Mouse (Mus musculus) kidney, postnatal 25 days (tissue): ENCODE data around the gene Actl6b.

ENCODE experiments used
- DNase-seq, 2 experiments: peaks; one replicate each; pipeline ENCODE4 v3.0.0; 2021; ENCODE audit warnings: mixed read lengths in 2 of 2

Gene Actl6b

DNA sequence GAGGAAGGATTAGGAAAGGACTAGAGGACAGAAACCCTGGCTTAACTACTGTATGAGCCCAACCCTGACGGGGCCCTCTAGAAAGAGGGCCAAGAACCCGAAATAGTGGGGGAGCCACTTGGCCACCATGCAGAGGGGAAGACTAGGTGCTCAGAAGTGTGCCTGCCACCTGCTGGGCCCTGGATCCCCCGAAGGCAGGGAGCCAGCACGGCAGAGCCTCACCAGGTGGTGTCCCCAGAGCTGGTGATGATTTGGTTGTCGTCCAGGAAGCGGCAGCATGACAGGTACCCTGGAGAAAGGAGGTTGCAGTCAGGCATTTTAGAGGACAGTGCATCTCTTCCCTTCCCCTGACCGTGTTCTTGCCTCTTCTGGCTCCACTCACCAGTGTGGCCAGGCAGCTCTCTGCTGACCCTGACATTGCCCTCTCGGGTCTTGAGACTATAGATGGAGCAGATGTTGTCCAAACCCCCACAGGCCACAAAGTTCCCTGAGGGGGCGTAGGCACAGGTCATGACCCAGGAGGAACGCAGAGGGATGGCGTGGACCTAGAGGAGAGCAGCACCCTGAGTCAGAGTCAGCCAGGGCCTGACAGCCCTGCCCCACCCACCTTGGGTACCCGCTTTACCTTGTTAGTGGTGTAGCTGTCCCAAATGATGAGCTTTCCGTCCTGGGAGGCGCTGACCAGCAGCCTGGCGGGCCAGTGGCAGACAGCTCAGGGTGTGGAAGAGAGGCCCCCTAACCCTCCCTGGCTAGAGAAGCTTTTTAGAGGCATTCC is 23.9 kb upstream of the Actl6b start:
- DNase-seq, result no peak

DNA sequence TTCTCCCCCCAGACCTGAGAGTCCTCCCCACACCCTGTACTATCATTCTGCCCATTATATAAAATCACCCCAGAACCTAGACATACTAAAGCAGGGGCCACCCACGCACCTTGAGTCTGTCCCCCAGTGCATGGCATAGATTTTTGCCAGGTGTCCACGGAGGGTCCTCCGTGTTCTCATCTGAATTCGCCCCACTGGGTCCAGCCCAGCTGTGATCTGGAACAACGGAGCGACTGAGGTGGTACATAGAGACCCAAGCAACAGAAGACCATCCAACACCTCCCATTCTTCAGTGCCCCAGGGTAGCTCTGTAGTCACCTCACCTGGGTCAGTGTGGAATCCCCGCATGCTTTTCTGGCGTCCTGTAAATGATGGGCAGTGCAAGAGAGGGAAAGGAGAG is 23.2 kb upstream of the Actl6b start:
- no peak for DNase-seq

GRCm38 (mm10) chr5:137530588-137531413 is 22.5 kb upstream of the Actl6b start:
- DNase-seq, result peak; percentile 73 to 86

DNA sequence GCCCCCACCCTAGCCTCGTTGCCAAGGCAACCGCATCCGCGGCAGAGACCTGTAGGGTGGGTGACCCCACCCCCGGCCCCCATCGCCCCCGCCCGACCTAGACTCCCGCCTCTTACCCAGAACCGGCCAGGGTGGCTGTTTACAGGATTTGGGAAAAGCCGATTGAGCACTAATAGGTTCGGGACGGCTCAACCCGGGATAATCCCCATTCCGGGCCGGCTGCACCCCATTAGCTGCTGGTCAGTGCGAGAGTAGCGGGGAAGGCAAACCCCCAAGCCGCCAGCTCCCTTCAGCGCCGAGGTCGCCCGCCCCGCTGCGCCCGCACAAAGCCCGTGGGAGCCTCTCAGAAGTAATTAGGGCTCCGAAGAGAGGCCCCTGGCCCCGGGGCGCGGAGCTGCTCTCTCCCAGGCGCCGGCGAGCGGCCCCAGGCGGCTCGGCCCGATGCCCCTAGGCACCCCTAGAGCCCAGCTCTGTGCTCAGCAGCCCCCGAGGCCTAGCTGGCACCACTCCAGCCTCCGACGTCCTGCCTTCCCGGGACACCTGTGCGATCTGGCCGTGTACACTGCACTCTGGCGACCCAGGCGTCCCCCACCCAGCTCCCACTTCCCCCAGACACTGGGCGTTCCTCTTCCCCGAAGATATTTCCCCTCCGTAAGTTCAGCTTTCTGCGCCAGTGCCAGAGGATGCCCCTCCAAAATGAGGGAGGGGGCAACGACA is 21.7 kb upstream of the Actl6b start:
- peak; percentile 61 to 80 for DNase-seq

- peak in 1 of 2 experiments; percentile 52 for DNase-seq
These were observed 21.0 kb upstream of the Actl6b start for GRCm38 (mm10) chr5:137532131-137532807.

DNA sequence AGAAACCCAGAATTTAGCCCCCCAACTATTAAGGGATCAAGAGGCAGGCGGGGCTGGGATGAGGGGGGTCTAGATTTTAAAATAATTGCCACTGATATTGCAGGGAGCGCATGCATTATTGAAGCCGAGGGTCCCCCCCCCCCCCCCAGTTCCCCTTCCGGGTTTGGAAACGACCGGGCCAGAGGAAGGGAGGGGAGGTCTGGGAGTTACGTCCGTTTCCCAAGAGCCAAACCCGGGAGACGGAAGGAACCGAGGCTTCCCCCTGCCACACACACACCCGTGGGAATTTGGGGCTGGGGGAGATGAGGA is 20.6 kb upstream of the Actl6b start:
- DNase-seq, result no peak

DNA sequence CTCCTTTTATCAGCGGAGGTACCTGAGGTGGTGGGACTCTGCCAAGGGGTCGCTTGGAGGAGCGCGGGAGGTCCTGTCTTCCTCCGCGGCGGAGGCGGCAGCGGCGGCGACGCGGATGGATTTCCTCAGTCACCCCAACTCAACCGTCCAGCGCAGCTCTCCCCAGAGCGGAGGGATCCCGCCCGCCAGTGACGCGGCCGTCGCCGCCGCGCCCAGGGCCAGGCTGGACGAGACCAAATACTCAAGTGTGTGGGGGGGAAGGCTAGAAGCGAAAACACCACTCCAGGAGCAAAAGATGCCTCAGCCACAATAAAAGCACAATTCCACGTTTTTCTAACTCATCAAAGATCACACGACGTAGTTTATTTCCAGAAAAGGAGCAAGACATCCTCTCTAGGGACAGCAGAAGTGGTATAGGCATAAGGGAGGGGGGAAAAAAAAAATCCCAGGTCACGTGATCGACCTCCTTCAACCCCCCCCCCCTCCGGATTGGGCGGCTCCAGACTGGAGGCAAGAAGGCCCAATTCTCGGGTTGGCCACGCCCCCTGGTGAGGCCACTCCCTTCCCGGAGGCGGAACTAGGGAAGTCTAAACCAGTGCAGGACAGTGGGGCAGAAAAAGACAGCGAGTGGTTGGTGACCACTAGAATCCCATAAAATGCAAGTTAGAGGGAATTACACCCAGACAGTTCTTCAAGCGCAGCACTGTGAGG is 20.0 kb upstream of the Actl6b start, which contains the start of the genes Epo and Gnb2:
Gene Epo (minus strand): TSS at position 126 of the 711 bp plus-strand sequence.
Gene Gnb2 (minus strand): TSS at position 394 of the 711 bp plus-strand sequence.
- peak; percentile 99 to 100 for DNase-seq

- DNase-seq, result no peak
These were observed 18.6 kb upstream of the Actl6b start for GRCm38 (mm10) chr5:137534762-137535161.

- no peak for DNase-seq
These were observed 18.0 kb upstream of the Actl6b start for GRCm38 (mm10) chr5:137535318-137535717.

- no peak for DNase-seq
These were observed 15.9 kb upstream of the Actl6b start for GRCm38 (mm10) chr5:137537461-137537860.

GRCm38 (mm10) chr5:137539291-137539801 is 14.0 kb upstream of the Actl6b start:
- DNase-seq, result no peak

- no peak for DNase-seq
These were observed 12.3 kb upstream of the Actl6b start for GRCm38 (mm10) chr5:137540991-137541390.

- no peak for DNase-seq
These were observed 11.4 kb upstream of the Actl6b start for GRCm38 (mm10) chr5:137541768-137542540.

DNA sequence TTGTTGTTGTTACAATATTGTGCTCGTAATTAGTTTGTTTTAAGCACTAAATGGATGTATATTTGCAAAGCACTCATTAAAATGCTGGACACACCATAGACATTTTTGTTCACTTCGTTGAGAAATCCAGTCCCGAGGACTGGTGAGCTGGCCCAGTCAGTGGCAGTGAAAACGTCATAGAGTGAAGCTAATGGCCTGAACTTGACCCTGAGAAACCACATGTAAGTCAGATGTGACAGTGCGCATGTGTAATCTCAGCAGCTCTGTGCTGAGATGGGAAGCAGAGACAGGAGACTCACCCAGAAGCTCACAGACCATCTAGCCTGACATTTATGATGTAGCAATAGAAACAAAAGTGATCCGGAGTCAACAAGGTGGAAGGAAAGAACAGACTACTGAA is 8.4 kb upstream of the Actl6b start:
- no peak for DNase-seq

- peak in 1 of 2 experiments; percentile 64 for DNase-seq
These were observed 7.7 kb upstream of the Actl6b start for GRCm38 (mm10) chr5:137545596-137545995.

- no peak for DNase-seq
These were observed 3.5 kb upstream of the Actl6b start for GRCm38 (mm10) chr5:137549840-137550239.

- no peak for DNase-seq
These were observed 2.2 kb upstream of the Actl6b start for GRCm38 (mm10) chr5:137551119-137551518.

DNA sequence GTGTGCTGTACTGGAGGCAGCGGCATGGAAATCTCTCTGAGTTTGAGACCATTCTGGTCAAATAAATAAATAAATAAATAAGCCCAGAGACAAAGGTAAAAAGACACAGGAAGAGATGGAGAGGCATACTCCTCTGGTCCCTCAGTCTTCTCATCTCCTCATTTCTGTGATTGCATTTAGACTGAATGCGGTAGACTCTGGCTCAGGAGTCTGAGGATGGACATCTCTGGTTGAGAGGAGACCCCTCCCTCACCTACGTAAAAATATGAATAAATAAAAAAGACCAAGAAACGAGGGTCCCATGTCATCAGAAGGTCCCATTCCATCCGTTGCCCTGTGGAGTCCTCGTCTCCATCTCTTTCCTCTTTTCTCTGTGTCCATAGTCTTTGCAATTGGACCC is 317 bp upstream of the Actl6b start:
- DNase-seq, result no peak

DNA sequence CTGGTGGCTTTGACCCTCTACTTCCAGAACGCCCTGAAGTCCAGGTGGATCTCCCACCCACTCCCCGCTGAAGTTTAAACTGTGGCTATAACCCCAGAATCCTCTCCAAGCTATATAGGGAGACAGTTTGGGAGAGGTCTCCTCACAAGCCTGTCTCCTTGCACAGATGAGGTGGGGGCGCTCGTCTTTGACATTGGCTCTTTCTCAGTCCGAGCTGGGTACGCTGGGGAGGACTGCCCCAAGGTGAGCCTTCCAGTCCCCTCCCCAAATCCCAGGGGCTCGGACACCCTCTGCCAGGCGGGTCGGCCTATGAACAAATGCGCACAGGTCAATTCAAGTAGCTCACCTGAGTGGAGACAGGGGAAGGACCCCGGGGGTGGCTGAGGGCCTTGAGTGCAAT is 581 bp downstream of the Actl6b start:
- DNase-seq, result no peak

- DNase-seq, result no peak
These were observed 8.2 kb downstream of the Actl6b start for GRCm38 (mm10) chr5:137561556-137561955.

- DNase-seq, result peak in 1 of 2 experiments; percentile 22
These were observed 9.6 kb downstream of the Actl6b start for GRCm38 (mm10) chr5:137562965-137563364.
